Mouse (Mus musculus) ES-Bruce4 (cell line): ENCODE results near the gene Platr17.
"Not testable (repeated sequence)": the region's sequence is repeated elsewhere in the genome, so short reads cannot be mapped to it uniquely, and the experiment has no call there.

Source experiments
- CTCF ChIP-seq: IDR thresholded peaks from one replicate; pipeline ENCODE4 v1.8.1; 2011; ENCODE audit warnings: low read depth, low read length
- POLR2A ChIP-seq: IDR thresholded peaks from one replicate; pipeline ENCODE4 v1.8.1; 2011; ENCODE audit warnings: low read length; ENCODE audit not compliant: insufficient read depth

DNA sequence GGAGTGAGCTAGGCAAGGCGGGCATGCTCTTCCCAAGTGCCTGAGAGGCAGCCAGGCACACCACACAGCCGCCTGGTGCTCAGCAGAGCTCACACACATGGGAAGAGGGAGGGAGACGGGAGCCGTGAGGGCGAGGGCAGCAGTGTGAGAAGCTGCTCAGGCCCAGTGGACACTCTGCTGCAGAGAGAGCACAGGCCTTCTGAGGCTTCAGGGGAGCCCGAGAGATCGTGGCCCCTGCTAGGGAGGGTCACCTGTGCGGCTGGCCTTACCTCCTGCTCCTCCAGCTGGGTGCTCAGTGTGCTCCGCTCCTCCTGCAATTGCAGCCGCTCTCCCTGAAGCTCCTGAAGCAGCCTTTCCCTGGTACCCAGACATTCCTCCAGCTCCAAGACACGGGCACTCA is 20.6 kb upstream of the Platr17 start:
- not testable (repeated sequence) for TF ChIP-seq POLR2A, CTCF
